Mouse (Mus musculus): ENCODE measurements at regions not wholly inside any gene's neighbourhood (a gene's known extent, or its start where the extent isn't known, plus 50 kb on each side); places are given as distances from the start of the nearest gene placed in this dataset.
A peak's percentile ranks its signal among the peaks of the same experiment; 100 is the strongest.

- Histone ChIP-seq H3K27ac (replicated peaks; ENCODE audit: low read depth, low read length) (no peak overlapping the region), H3K9me3 (ENCODE audit: control insufficient read depth, low read length) (no peaks in the 10 kb centered on the region), H3K36me3 (ENCODE audit: control insufficient read depth, insufficient read depth, low read length) (no peaks in the 10 kb centered on the region), H3K4me2 (replicated peaks; ENCODE audit: low read depth, low read length, severe bottlenecking) (0 out of 2 replicates have a peak overlapping the region, but pooled peaks have one; percentile 7), H3K4me3 (replicated peaks; ENCODE audit: low read length) (no peak overlapping the region), H3K9ac (ENCODE audit: low read depth, low read length, severe bottlenecking) (no peak overlapping the region), H3K4me1 (ENCODE audit: control insufficient read depth, insufficient read depth, low read length) (peaks cover 9% of the 10 kb centered on the region), H3K27me3 (ENCODE audit: control insufficient read depth, insufficient read depth, low read length) (no peaks in the 10 kb centered on the region)
- ATAC-seq (ENCODE audit: low FRiP score, low read depth): no peak
- no peak for TF ChIP-seq POLR2A (IDR thresholded peaks at IDR 0.05; ENCODE audit: borderline replicate concordance, extremely low read depth, insufficient read depth, insufficient read length)
- DNase-seq (ENCODE audit: low spot score): peak; percentile 42
- WGBS: 22% methylated on average over 6 of the region's 6 CpGs
These were observed 217.0 kb upstream of the Runx1 start for GRCm38 (mm10) chr16:93042941-93043340.

- Histone ChIP-seq H3K9me3 (ENCODE audit: control insufficient read depth, low read length) (no peaks in the 10 kb centered on the region), H3K4me3 (replicated peaks; ENCODE audit: low read length) (no peak overlapping the region), H3K27ac (replicated peaks; ENCODE audit: low read depth, low read length) (no peak overlapping the region), H3K27me3 (ENCODE audit: control insufficient read depth, insufficient read depth, low read length) (no peaks in the 10 kb centered on the region), H3K4me2 (replicated peaks; ENCODE audit: low read depth, low read length, severe bottlenecking) (0 out of 2 replicates have a peak overlapping the region, but pooled peaks have one; percentile 7), H3K4me1 (ENCODE audit: control insufficient read depth, insufficient read depth, low read length) (peaks cover 9% of the 10 kb centered on the region), H3K9ac (ENCODE audit: low read depth, low read length, severe bottlenecking) (no peak overlapping the region), H3K36me3 (ENCODE audit: control insufficient read depth, insufficient read depth, low read length) (no peaks in the 10 kb centered on the region)
- WGBS: 61% methylated on average over 10 of the region's 10 CpGs
- DNase-seq (ENCODE audit: low spot score): no peak
- TF ChIP-seq POLR2A (IDR thresholded peaks at IDR 0.05; ENCODE audit: borderline replicate concordance, extremely low read depth, insufficient read depth, insufficient read length): no peak
- no peak for ATAC-seq (ENCODE audit: low FRiP score, low read depth)
These were observed 216.5 kb upstream of the Runx1 start for GRCm38 (mm10) chr16:93042491-93042890.

DNA sequence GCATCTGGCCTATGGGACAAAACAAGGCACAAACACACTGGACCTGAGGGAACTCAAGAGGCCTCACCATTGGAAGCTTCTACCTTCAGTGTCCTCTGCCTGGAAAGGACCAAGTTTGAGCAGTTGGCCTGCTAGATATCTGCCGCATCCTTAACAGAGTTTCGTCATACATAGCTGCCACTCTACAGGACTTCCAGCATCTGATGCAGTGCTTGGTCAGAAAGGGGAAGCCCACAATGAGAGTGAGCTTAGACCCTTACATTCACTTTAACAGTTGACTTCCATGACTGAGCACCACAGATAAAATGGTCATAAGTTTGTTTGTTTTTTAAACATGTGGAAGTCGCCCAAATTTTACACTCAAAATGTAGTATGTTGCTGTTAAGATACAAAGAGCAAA is 215.9 kb upstream of the Runx1 start:
- H3K27me3 ChIP-seq (ENCODE audit: control insufficient read depth, insufficient read depth, low read length): no peaks in the 10 kb centered on the region
- TF ChIP-seq POLR2A (IDR thresholded peaks at IDR 0.05; ENCODE audit: borderline replicate concordance, extremely low read depth, insufficient read depth, insufficient read length): no peak
- 89% methylated on average over 3 of the region's 3 CpGs for WGBS
- DNase-seq (ENCODE audit: low spot score): no peak
- H3K27ac ChIP-seq (replicated peaks; ENCODE audit: low read depth, low read length): no peak overlapping the region
- H3K9ac ChIP-seq (ENCODE audit: low read depth, low read length, severe bottlenecking): no peak overlapping the region
- no peak overlapping the region for H3K4me3 ChIP-seq (replicated peaks; ENCODE audit: low read length)
- H3K36me3 ChIP-seq (ENCODE audit: control insufficient read depth, insufficient read depth, low read length): no peaks in the 10 kb centered on the region
- H3K4me2 ChIP-seq (replicated peaks; ENCODE audit: low read depth, low read length, severe bottlenecking): no peak overlapping the region
- no peak for ATAC-seq (ENCODE audit: low FRiP score, low read depth)
- H3K4me1 ChIP-seq (ENCODE audit: control insufficient read depth, insufficient read depth, low read length): peaks cover 9% of the 10 kb centered on the region
- H3K9me3 ChIP-seq (ENCODE audit: control insufficient read depth, low read length): no peaks in the 10 kb centered on the region

DNA sequence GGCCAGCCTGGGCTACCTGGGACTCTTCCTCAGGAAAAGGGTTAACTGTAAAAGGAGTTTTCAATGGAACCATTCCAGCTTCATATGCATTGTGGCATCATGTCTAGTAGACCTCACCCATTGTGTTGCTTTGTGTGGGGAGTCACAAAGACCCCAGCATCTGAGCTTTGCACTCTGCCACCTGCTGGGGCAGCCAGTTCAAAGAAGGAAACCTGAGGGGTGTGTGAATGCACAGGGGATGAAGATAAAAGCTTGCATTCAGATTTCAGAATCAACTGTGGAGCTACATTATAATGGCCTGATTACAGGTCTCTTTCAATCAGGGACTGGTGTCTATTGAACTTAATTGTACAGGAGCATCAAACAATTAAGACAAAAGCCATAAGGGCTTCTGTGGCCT is 215.4 kb upstream of the Runx1 start:
- no peaks in the 10 kb centered on the region for H3K36me3 ChIP-seq (ENCODE audit: control insufficient read depth, insufficient read depth, low read length)
- H3K9me3 ChIP-seq (ENCODE audit: control insufficient read depth, low read length): no peaks in the 10 kb centered on the region
- no peak overlapping the region for H3K27ac ChIP-seq (replicated peaks; ENCODE audit: low read depth, low read length)
- H3K27me3 ChIP-seq (ENCODE audit: control insufficient read depth, insufficient read depth, low read length): no peaks in the 10 kb centered on the region
- peaks cover 9% of the 10 kb centered on the region for H3K4me1 ChIP-seq (ENCODE audit: control insufficient read depth, insufficient read depth, low read length)
- no peak overlapping the region for H3K4me2 ChIP-seq (replicated peaks; ENCODE audit: low read depth, low read length, severe bottlenecking)
- no peak for ATAC-seq (ENCODE audit: low FRiP score, low read depth)
- no peak overlapping the region for H3K9ac ChIP-seq (ENCODE audit: low read depth, low read length, severe bottlenecking)
- no peak for DNase-seq (ENCODE audit: low spot score)
- no peak overlapping the region for H3K4me3 ChIP-seq (replicated peaks; ENCODE audit: low read length)
- TF ChIP-seq POLR2A (IDR thresholded peaks at IDR 0.05; ENCODE audit: borderline replicate concordance, extremely low read depth, insufficient read depth, insufficient read length): no peak

DNA sequence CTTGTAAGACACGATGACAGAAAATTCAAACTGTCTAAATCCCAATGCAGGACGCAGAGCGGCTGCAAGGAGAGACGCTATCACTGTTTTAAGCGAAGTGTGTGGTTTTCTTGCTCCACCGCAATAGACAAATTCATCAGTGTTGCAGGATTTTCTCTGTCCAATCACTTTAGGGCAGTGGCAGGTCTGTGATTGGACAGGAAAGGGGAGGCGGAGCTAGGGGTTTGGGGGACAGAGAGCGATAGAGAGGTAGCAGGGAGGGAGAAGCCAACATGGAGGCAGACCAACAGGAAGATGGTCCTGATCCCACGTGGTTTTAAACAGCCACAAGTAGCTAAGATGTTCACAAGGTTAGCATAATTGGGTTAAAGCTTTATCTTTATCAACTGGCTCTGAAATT is 209.7 kb upstream of the Runx1 start:
- WGBS: 87% methylated on average over 9 of the region's 9 CpGs
- no peaks in the 10 kb centered on the region for H3K27me3 ChIP-seq (ENCODE audit: control insufficient read depth, insufficient read depth, low read length)
- DNase-seq (ENCODE audit: low spot score) (no peak), ATAC-seq (ENCODE audit: low FRiP score, low read depth) (no peak)
- H3K4me1 ChIP-seq (ENCODE audit: control insufficient read depth, insufficient read depth, low read length): no peaks in the 10 kb centered on the region
- H3K36me3 ChIP-seq (ENCODE audit: control insufficient read depth, insufficient read depth, low read length): no peaks in the 10 kb centered on the region
- no peak overlapping the region for H3K4me3 ChIP-seq (replicated peaks; ENCODE audit: low read length)
- H3K4me2 ChIP-seq (replicated peaks; ENCODE audit: low read depth, low read length, severe bottlenecking): no peak overlapping the region
- no peaks in the 10 kb centered on the region for H3K9me3 ChIP-seq (ENCODE audit: control insufficient read depth, low read length)
- no peak for TF ChIP-seq POLR2A (IDR thresholded peaks at IDR 0.05; ENCODE audit: borderline replicate concordance, extremely low read depth, insufficient read depth, insufficient read length)
- no peak overlapping the region for H3K9ac ChIP-seq (ENCODE audit: low read depth, low read length, severe bottlenecking)
- no peak overlapping the region for H3K27ac ChIP-seq (replicated peaks; ENCODE audit: low read depth, low read length)

GRCm38 (mm10) chr16:93033943-93034342 is 208.0 kb upstream of the Runx1 start:
- H3K4me3 ChIP-seq (replicated peaks; ENCODE audit: low read length): no peak overlapping the region
- no peak overlapping the region for H3K4me2 ChIP-seq (replicated peaks; ENCODE audit: low read depth, low read length, severe bottlenecking)
- ATAC-seq (ENCODE audit: low FRiP score, low read depth) (no peak), DNase-seq (ENCODE audit: low spot score) (no peak)
- no peak for TF ChIP-seq POLR2A (IDR thresholded peaks at IDR 0.05; ENCODE audit: borderline replicate concordance, extremely low read depth, insufficient read depth, insufficient read length)
- no peaks in the 10 kb centered on the region for H3K27me3 ChIP-seq (ENCODE audit: control insufficient read depth, insufficient read depth, low read length)
- H3K9ac ChIP-seq (ENCODE audit: low read depth, low read length, severe bottlenecking): no peak overlapping the region
- 65% methylated on average over 3 of the region's 3 CpGs for WGBS
- no peaks in the 10 kb centered on the region for H3K4me1 ChIP-seq (ENCODE audit: control insufficient read depth, insufficient read depth, low read length)
- H3K36me3 ChIP-seq (ENCODE audit: control insufficient read depth, insufficient read depth, low read length): no peaks in the 10 kb centered on the region
- H3K9me3 ChIP-seq (ENCODE audit: control insufficient read depth, low read length): no peaks in the 10 kb centered on the region
- no peak overlapping the region for H3K27ac ChIP-seq (replicated peaks; ENCODE audit: low read depth, low read length)
